Mouse (Mus musculus): Measurements from ENCODE around the gene Jup.

DNA sequence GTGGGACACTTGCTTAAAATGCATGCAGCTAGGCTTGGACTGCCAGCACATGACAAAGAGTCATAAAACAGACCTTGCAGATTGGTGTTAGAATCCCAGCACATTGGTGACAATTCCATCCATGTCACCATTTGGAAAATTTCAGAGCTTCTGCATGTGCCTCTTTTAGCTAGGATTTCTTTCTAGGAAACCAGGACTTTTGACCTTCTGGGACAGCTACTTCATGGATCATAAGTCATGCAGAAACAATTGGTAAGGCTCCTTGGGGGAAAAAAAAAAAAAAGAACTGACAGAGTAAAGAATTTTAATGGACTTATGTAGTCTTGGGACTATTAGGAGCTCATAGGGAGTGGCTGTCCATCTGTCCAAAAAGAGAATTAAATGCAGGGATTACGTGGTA is 40.3 kb upstream of the Jup start:
- TF ChIP-seq CTCF (IDR thresholded peaks at IDR 0.05; ENCODE audit: low read depth, low read length) (no peak), POLR2A (IDR thresholded peaks at IDR 0.05; ENCODE audit: borderline replicate concordance, low read depth, low read length) (no peak)
